Mouse (Mus musculus) heart, adult 8-10 months (tissue): Measurements from ENCODE around the gene Tmcc2. TPM values are rescaled to one million over a fixed set of nuclear protein-coding genes. Genes with fewer than 3 reads are reported as not detected.
A peak's percentile ranks its signal among the peaks of the same experiment; 100 is the strongest.

Source experiments
- DNase-seq: peaks from one replicate; pipeline ENCODE4 v3.0.0; 2022; ENCODE audit warnings: low spot score
- total RNA-seq, 4 experiments: library from RNA; stranded (reverse); gene quantifications; 2 replicates each; pipeline ENCODE4 v1.2.4; 2022

Gene Tmcc2
- total RNA-seq, 4 experiments from 2014 or later = 27.5 to 31.3 (median 28.9) TPM

GRCm38 (mm10) chr1:132315889-132316624, 75.0 kb downstream of the Tmcc2 start, which contains the start of gene Nuak2:
Gene Nuak2, plus strand, starts transcription at chr1:132316126.
- DNase-seq = peak; percentile 92

- DNase-seq = peak; percentile 84
These were observed 78.4 kb downstream of the Tmcc2 start for GRCm38 (mm10) chr1:132312703-132313102.

- no peak for DNase-seq
These were observed 79.0 kb downstream of the Tmcc2 start for GRCm38 (mm10) chr1:132312043-132312442.

- DNase-seq = no peak
These were observed 79.8 kb downstream of the Tmcc2 start for GRCm38 (mm10) chr1:132311174-132311859.

GRCm38 (mm10) chr1:132310754-132311153, 80.3 kb downstream of the Tmcc2 start:
- no peak for DNase-seq

GRCm38 (mm10) chr1:132308674-132309073, 82.4 kb downstream of the Tmcc2 start:
- DNase-seq = no peak

GRCm38 (mm10) chr1:132307962-132308361, 83.1 kb downstream of the Tmcc2 start:
- no peak for DNase-seq

DNA sequence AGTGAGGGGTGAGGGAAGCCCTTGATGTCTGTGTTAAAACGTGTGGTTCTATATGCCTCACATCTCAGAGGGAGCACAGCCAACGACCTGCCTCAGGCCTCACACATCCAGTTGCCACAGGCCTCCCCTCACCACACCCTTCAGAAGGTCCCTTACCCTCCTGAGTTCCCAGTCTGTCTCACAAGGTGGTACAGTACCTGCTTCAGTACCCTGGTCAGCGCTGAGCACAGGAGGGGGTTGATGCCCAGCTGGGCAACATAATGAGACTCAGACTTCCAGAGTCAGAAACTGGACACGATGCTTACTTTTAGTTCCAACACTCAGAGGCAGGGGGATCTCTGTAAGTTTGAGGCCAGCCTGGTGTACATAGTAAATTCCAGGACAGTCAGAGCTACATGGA, 84.3 kb downstream of the Tmcc2 start:
- DNase-seq = no peak

Other genes with a start within 250 kb of the Tmcc2 start
- gene Lemd1, start 199.8 kb downstream of the Tmcc2 start, total RNA-seq = not detected
- gene AC124108.1, start 199.8 kb downstream of the Tmcc2 start, total RNA-seq = under 1 TPM in 1 of 4 experiments, not detected in 3; 0.09 TPM
- not detected for gene Gm10188, start 161.5 kb downstream of the Tmcc2 start, total RNA-seq
- 10 to 100 TPM; 11.8 to 22.9 (median 17.5) TPM for gene Klhdc8a, start 92.7 kb downstream of the Tmcc2 start, total RNA-seq
- 1 to 10 TPM; 3.8 to 5.2 (median 4.0) TPM for gene Nuak2, start 75.2 kb downstream of the Tmcc2 start, total RNA-seq
- 10 to 100 TPM; 15.3 to 16.7 (median 16.0) TPM for gene Dstyk, start 26.3 kb upstream of the Tmcc2 start, total RNA-seq
- 10 to 100 TPM; 15.8 to 29.0 (median 21.0) TPM for gene Rbbp5, start 86.1 kb upstream of the Tmcc2 start, total RNA-seq
- 1 to 10 TPM; 1.5 to 2.6 (median 1.8) TPM for gene Tmem81, start 114.9 kb upstream of the Tmcc2 start, total RNA-seq
- gene Cntn2, start 152.0 kb upstream of the Tmcc2 start, total RNA-seq = 1 to 10 TPM; 2.7 to 4.6 (median 3.5) TPM